Mouse (Mus musculus) c-Kit-negative CD71-positive TER-119-positive erythroid progenitor cells, embryonic 14.5 days (primary cell): ENCODE results near the gene Slc41a3.
"Not testable (repeated sequence)": the region's sequence is repeated elsewhere in the genome, so short reads cannot be mapped to it uniquely, and the experiment has no call there.

Experiments used
- DNase-seq: peaks from one replicate; pipeline ENCODE4 v3.0.0-alpha.2; 2013; ENCODE audit warnings: low read depth, low spot score

Gene Slc41a3

DNA sequence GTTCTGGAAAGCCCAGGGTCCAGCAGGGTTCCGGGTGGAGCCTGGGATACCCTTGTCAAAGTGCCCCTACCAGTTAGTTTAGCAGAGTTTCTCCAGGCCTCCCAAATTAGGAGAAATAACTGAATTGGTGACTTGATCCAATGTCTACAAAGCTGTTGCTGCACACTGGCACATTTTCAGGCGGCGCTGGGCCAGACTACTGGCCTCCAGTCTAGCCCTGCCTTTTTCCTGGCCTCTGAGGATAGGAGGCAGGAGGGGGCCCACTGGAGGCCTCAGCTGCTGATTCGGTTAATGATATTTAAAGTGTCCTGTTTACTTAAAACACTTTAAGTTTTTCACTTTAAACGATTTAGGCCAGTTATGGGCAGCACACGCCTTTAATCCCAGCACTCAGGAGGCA lies 19.7 kb downstream of the Slc41a3 start:
- DNase-seq, result peak; percentile 36

DNA sequence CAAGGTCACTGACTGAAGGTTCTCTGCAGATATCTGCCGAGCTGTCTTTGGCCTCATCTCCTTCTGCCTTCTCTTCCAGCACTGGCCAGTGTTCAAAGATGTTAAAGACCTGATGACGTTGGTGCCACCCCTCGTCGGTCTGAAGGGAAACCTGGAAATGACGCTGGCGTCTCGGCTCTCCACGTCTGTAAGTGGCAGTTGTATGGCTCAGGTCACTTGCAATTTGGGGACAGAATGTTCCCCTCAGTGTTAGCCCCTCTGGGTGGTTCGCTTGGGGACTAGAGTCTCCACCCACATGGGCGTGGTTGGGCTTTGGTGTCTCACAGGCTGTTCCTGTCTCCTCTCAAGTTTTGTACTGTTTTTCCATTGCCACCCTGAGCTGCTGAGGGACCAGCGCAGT lies 20.2 kb downstream of the Slc41a3 start:
- DNase-seq, result peak; percentile 73

DNA sequence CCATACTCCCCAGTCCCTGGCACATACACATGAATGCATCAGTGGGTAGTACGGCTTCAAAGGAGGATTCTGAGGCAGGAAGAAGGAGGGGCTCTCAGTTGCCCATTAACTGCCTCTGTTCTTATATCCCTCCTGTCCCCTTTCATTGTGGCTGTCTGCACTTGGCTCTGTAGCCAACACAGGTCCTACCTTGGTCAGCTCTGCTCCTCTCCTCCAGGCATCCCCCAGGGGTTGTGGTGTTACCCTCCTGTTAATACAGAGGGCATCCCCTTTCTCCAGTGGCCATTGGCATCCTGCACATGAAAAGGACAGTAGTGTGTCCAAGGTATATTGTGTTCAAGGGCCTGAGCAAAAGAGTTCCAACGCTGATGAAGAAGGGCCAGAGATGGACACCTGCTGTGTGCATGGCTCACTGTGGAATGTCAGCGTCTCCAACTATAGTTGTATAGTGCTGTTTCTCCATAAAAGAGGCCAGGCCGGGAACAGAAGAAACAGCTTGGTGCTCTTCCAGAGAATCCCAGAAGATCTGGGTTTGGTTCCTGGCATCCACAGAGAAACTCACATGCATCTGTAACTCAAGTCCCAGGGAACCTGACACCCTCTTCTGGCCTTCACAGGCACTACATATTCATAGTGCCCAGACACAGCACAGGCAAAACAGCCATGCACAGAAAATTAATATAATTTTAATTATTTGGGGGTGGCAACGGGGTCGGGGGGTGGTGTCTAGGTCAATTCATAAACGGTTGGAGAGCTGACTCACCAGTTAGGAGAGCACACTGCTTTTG lies 20.9 kb downstream of the Slc41a3 start:
- DNase-seq, result no peak

DNA sequence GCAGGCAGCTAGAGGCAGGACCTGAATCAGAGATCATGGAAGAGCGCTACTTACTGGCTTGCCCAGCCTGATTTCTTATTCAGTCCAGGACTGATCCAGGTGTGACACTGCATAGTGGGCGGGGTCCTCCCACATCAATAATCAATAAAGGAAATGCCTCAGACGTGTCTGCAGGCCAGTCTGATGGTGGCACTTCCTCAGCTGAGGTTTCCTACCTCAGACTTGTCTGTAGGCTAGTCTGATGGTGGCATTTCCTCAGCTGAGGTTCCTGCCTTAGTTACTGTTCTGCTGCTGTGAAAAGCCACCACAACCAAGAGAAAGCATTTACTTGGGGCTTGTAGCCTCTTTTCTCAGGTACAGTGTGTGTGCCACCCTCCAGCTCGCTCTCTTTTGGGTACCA lies 23.0 kb downstream of the Slc41a3 start:
- DNase-seq, result no peak

DNA sequence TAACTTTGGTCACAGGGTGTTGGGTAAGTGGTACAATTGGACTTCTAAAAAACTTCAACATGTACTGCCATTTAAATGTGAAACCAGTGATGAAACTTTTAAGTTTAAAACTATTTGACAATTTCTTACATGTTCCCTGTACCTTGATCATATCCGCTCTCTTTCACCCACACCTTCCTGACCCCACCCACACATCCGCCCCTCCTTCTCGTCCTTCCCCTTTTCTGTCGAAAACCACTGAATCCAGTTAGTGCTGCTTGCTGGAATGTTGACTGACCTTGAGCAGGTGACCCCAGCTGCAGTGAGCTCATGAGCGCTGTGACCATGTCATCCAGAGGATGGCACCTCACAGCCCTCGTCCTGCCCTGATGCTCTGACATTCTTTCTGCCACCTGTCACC lies 25.0 kb downstream of the Slc41a3 start:
- DNase-seq, result no peak

DNA sequence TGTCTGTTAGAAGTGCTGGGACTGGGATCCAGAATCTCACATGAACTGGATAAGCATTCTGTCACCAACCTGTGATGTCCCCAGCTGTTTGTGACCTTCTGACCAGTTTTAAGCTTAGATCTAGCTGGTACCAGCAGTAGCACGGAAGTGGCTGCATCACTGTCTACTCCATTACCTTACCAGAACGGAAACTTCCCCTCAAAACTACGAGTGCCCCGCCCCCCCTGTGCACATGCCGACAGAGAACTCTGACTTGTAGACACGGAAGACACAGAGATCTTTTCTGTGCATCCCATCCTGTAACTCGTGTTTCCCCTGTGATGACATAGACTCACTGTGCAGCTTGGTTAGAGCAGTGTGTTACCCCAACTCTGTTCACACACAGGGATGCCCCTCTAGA lies 25.9 kb downstream of the Slc41a3 start:
- DNase-seq, result no peak

DNA sequence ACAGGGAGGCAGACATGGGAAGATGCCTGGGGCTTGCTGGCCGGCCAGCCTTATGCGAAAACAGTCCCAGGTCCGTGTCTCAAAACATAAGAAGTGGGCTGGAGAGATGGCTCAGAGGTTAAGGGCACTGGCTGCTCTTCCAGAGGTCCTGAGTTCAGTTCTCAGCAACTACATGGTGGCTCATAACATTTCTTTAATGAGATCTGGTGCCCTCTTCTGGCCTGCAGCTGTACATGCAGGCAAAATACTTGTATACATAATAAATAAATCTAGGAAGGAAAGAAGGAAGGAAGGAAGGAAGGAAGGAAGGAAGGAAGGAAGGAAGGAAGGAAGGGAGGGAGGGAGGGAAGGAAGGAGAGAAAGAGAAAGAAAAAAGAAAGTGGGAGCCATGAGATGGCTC lies 28.0 kb downstream of the Slc41a3 start:
- not testable (repeated sequence) for DNase-seq

DNA sequence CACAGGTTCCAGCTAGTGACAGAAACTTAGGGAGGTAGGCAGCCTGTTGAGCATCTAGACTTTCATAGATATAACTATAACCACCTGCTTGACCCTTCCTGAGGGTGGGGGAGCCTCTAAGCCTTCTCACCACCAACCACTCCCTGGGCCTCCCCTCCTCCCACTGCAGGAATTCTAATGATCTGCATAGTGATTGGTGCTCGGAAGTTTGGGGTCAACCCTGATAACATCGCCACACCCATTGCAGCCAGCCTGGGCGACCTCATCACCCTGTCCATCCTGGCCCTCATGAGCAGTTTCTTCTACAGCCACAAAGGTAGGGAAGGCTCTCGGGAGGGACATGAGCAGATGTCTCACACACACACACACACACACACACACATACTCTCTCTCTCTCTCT lies 30.6 kb downstream of the Slc41a3 start:
- DNase-seq, result no peak

DNA sequence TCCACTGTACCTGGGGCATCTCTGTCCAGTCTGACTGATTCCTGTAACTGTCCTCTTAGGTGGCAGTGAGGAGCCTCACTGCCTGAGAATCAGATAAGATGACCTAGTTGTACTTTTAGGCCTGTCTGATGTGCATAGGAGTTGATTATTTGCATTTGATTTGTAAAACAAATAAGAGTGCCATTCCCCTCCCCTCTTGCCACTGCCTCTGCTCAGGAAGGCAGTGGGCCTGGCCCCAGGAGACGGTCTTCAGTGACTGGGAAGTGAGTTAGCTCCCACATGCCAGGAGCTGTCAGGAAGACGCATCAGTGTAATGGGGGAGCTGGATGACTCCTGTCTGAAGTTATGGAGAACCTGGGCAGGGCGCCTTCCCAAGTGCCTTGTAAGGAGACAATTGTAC lies 31.1 kb downstream of the Slc41a3 start:
- DNase-seq, result no peak

DNA sequence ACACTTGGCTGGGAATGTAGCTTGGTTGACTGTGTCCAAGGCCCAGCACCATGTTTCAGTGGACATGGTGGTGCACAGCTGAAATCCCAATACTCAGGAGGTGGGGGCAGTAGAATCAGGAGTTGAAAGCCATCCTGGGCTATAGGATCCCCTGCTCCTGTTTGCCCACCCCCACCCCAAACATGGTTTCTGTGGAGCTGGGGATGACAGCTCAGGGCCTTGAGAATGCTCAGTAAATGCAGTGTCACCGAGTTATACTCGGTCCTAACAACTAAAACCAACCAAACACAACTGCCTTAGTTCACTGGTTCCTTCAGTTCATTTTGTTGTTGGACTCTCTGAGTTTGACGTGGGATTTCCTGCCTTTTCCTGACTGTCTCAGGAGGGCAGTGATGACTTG lies 38.5 kb downstream of the Slc41a3 start:
- no peak for DNase-seq

DNA sequence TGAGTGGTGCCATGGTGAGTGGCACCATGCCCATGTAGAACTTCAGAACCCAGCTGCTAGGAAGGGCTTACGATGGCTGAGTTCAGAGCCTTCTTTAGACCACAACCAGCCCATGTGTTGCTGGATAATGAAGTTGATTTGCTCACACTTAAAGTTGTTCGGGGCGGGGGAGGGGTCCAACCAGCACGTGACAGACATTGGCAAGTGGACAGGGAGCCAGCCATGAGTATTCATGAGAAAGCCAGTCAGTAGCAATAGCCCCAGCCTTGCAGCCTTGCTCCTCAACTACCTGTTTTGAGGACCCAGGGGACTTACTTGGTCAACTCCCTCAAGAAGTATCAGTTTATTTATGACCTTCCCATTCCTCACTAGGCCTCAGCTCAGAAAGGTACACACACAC lies 40.4 kb downstream of the Slc41a3 start:
- no peak for DNase-seq

DNA sequence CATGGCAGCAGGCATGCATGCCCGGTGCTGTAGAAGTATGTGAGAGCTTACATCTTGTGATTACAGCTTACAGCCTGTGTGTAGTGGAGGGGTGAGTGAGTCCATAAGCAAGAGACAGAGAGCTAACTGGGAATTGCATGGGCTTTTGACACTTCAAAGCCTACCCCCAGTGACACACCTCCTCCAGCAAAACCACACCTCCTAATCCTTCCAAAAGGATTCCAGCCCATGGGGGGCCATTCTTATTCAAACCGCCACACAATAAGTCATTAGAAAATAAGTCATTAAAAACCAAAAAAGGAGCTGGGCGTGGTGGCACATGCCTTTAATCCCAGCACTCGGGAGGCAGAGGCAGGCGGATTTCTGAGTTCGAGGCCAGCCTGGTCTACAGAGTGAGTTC lies 43.9 kb downstream of the Slc41a3 start:
- no peak for DNase-seq

DNA sequence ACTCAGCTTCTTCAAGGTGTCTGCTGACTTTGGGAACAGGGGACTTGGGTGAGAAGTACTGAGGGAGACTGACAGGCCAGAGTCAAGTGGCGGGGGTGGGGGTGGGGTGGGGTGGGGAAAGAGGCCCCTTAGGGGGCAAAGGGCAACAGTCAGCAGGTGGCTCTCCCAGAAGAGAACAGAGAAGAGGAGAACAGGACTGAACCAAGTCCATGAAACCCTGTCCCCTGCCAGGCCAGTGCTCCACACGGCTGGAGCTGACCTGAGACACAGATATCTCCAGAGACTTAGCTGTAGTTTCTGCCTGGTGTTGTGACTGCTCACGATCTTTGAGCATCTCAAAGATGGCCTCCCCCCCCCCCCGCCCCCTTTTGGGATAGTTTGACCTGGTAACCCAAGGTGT lies 44.8 kb downstream of the Slc41a3 start:
- DNase-seq, result no peak

DNA sequence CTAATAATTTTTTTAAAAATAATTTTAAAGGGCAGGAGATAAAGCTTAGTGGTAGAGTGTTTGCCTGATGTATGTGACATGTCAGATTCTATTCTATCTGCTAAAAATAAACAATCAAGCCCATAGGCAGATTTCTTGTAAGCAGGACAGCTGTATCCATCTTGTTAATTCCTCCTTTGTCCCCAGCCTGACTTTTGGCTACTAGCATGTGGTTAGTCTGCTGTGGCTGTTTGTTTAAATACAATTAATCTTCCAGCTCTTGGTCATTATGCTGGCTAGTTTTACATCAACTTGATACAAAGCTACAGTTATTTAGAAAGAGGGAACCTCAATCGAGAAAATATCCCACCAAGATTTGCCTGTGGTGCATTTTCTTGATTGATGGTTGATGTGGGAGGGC lies 46.1 kb downstream of the Slc41a3 start:
- no peak for DNase-seq

DNA sequence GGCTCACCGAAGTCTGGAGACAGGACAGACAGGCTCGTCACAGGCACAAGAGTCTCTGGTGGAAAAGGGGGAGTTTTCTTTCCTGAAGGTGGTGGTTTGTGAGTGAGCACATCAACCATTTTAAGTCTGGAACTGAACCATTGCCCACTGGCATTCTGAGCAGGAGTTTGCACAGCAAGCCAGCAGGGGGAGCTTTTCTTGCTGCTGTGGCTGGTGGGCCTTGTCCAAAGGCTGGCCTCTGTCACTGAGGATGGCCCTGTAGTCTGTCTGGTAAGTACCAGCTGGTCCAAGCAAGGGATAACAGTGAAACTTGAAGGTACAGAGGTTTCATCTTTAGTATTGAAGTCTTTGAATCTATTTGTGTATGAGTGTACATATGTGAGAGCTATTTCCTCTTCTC lies 49.2 kb downstream of the Slc41a3 start:
- peak; percentile 25 for DNase-seq

DNA sequence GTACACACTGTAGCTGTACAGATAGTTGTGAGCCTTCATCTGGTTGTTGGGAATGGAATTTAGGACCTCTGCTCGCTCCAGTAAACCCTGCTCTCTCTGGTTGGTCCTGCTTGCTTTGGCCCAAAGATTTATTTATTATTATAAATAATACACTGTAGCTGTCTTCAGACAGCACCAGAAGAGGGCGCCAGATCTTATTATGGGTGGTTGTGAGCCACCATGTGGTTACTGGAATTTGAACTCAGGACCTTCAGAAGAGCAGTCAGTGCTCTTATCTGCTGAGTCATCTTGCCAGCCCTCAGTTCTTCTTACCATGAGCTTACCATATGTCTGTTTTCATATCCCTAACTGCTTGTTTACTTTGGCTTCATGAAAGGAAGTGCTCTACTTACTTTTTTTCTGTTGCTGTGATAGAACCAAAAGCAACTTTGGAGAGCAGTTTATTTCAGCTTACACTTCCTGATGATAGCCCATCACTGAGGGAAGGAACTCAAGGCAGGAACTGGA lies 51.9 kb downstream of the Slc41a3 start:
- DNase-seq, result peak; percentile 21

DNA sequence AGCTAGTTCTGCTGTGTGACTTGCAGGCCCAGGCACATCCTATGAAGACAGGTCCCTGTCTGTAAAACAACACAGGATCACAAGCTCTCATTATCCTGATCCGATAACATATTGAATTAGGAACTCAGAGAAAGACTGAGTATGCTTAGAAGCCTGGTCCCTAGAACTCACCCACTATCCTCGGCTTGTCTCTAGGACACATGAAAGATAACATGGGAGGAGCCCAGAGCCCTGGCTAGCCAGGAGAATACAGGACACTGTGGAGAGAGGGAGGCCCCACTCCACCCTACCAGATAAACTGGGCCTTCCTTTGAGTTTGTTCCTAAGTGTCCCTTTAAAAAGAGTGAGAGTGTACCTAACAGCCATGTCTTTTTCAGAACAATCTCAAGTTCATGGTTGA lies 55.4 kb downstream of the Slc41a3 start:
- peak; percentile 44 for DNase-seq

DNA sequence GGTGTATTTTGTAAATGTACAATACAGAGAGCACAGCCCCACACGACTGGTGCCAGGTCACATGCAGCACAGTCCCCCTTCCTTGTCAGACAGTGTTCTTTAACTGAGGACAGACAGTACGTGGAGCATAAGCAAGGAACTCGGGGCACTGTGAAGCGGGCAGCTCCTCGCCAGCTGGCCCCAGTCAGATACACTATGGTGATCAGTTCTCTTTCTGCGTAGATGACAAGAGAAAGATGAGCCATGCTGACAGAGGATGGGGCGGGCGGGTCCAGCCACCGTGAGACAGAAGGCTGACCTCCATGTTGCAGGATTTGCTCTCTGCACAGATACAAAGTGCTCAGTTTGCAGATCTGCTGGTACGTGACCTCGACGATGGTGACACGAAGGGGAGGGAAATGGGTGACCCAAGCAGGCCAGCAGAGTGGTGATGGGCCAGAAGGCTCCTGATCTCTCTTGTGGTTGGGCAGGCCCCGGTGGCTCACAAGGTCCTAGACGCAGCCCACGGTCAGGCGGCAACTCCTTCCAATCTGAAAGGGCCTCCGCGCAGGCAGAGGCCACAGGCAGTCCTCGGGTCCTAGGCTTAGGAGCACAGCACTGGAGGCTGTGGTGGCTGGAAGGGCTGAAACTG lies 56.0 kb downstream of the Slc41a3 start:
- no peak for DNase-seq

DNA sequence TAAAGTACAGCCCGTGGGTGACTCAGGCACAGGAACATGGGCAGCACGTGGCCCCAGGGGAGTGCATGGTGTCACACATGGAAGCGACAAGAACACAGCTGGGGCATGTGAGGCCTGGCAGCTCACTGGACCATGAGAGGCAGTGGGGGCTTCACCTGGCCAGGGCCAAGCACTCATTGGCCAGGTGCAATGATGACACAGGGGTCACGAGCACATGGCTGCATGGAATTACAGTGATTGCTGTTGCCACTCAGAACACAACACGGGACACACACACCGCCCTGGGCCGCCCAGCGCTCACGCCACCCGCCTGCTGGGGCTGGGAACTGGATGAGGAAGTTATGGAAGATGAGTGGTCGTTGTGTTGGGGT lies 56.5 kb downstream of the Slc41a3 start:
- DNase-seq, result no peak

DNA sequence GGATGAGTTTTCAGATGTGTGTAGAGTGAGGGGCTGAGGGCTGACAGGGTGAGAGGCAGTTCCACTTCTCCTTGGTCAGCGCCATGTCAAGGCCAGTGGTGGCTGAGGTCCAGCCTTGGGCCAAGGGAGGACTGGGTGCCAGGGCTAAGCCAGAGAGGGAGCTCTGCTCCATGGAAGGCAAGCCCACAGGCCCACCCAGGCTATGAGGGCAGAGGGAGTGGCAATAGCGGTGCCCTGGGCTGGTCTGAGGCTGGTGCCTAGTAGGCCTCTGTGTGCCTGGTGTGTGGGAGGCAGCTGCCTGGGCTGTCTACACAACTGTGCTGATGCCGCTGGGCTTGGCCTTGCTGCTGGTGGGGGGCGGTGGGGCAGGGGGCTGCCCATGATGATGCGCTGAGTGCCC lies 57.6 kb downstream of the Slc41a3 start:
- no peak for DNase-seq

DNA sequence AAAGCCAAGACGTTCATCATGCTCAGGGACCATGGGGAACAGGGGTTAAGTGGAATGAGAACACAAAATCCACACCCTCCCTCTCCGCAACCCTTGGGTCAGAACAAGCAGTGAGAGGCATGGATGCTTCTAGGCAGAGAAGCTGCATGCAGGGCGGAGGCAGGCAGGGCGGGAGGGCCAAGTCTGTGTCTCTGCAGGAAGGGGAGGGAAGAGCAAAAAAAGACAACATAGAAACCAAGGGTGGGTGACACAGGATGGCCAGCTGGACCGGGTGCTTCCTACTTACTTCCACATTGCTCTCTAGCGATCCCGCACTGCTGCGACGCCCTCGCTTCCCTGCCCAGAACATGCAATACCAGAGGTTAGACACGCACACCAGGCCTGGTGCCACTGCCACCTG lies 59.2 kb downstream of the Slc41a3 start:
- DNase-seq, result no peak

DNA sequence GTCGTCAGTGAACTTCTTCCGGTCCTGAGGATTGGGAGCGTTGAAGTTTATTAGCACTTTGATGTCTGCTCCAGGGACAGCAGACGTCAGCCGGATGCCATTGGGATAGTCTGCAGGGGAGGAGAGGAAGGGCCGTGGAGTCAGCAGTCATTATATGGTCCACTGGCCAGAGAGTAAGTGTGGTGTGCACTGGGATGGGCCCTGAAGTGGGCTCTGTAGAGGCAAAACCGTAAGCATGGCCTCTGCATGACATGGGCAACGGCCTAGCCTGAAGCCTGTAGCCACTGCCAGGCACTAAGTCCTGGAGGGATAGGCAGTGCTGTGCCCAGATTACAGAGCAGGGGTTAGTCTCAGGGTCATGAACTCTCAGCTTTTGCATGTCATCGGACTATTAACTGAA lies 64.2 kb downstream of the Slc41a3 start:
- no peak for DNase-seq

DNA sequence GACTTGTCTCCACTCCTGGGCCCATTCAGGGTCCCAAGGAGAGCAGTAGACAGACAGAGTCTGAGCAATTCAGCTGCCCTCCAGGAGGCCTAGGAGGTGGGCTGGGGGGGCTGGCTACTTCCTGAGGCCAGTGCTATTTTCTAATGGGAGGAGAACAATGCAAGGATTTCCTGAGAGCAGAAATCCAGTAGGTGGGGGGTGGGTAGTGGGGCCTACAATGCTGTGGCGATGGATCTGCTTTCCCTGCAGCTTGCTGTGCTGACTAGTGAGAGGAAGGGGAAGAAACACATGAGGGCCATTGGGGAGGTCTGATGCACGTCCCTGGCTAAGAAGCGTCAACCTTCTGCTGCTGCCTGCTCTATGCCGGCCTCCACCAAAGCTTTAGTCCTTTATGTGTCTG lies 74.2 kb downstream of the Slc41a3 start:
- no peak for DNase-seq
